In genomic region chr5:102751661-102752307, GRCm38 (mm10) we compare ENCODE assay signal across 20 mouse cellular contexts.
A peak's percentile ranks its signal among the peaks of the same experiment; 100 is the strongest.
DNase-seq lines count a peak whose midpoint lies in the region; ATAC-seq and TF ChIP-seq lines count a peak whose summit lies in the region.
"Had no signal": no experiment of that assay in that cellular context is flagged by ENCODE, and none has a peak within 500 bp of the region (broad histone marks: within the 10 kb centered on the region; RNA-seq: fewer than 3 reads in every experiment).

No protein-coding gene starts in this region.

- H3K4me1 ChIP-seq in heart, embryonic 14.5 days (ENCODE audit: control insufficient read depth in 2 of 2, insufficient read depth in 2 of 2, low read length in 2 of 2), result peaks cover 9 to 28% of the 10 kb centered on the region in 2 experiments
- peaks cover 26% of the 10 kb centered on the region for H3K4me1 ChIP-seq in stomach, embryonic 14.5 days (ENCODE audit: control insufficient read depth, insufficient read depth, low read length)
- H3K4me1 ChIP-seq in stomach, postnatal 0 days (replicated peaks; ENCODE audit: control insufficient read depth, insufficient read depth), result 0 out of 2 replicates have a peak, but pooled peaks cover 2% of the 10 kb centered on the region
- H3K4me1 ChIP-seq: liver, embryonic 13.5 days; megakaryocyte, embryonic 14.5 days had no signal

- no peak overlapping the region for H3K4me3 ChIP-seq in heart, embryonic 14.5 days (ENCODE audit: control insufficient read depth in 1 of 2, insufficient read depth in 1 of 2, low read depth in 1 of 2, low read length in 2 of 2)
- H3K4me3 ChIP-seq in stomach, embryonic 14.5 days (ENCODE audit: low read depth, low read length), result no peak overlapping the region
- H3K4me3 ChIP-seq in stomach, postnatal 0 days (ENCODE audit: low read depth, low read length), result no peak overlapping the region
- H3K4me3 ChIP-seq: embryonic facial prominence, embryonic 10.5 days; forebrain, embryonic 13.5 days; liver, embryonic 13.5 days; megakaryocyte, embryonic 14.5 days; stomach, embryonic 15.5 days had no signal

- intact Hi-C loops in heart, postnatal 25 days (cut with DNase I), result no loop called here
- intact Hi-C loops in left cerebral cortex, postnatal 25 days (cut with DNase I), result no loop called here

- 15% methylated on average over 5 of the region's 5 CpGs for WGBS in heart, embryonic 14.5 days
- 16% methylated on average over 5 of the region's 5 CpGs for WGBS in stomach, embryonic 14.5 days
- WGBS in stomach, postnatal 0 days, result 32% methylated on average over 5 of the region's 5 CpGs

- no peaks in the 10 kb centered on the region for H3K9me3 ChIP-seq in heart, embryonic 14.5 days (ENCODE audit: control insufficient read depth, low read length)
- no peaks in the 10 kb centered on the region for H3K9me3 ChIP-seq in stomach, embryonic 14.5 days (ENCODE audit: control insufficient read depth, low read depth, low read length)
- H3K9me3 ChIP-seq in stomach, postnatal 0 days (ENCODE audit: control insufficient read depth, low read length), result no peaks in the 10 kb centered on the region
- H3K9me3 ChIP-seq: embryonic facial prominence, embryonic 10.5 days; forebrain, embryonic 13.5 days; liver, embryonic 13.5 days; stomach, embryonic 15.5 days had no signal

- TF ChIP-seq CTCF in stomach, postnatal 0 days (IDR thresholded peaks at IDR 0.05; ENCODE audit: low read depth), result no peak

- H3K27ac ChIP-seq in heart, embryonic 14.5 days (replicated peaks in 1 of 2; ENCODE audit: control insufficient read depth in 1 of 2, insufficient read depth in 1 of 2, low read depth in 2 of 2, low read length in 2 of 2), result peak overlapping the region; percentile 17 to 70
- H3K27ac ChIP-seq in stomach, embryonic 14.5 days (ENCODE audit: low read length), result no peak overlapping the region
- no peak overlapping the region for H3K27ac ChIP-seq in stomach, postnatal 0 days (replicated peaks)
- H3K27ac ChIP-seq: embryonic facial prominence, embryonic 10.5 days; forebrain, embryonic 13.5 days; liver, embryonic 13.5 days; stomach, embryonic 15.5 days had no signal

- no peak for ATAC-seq in heart, embryonic 14.5 days (ENCODE audit: insufficient number of reproducible peaks, insufficient read depth, low FRiP score, low read depth)
- ATAC-seq in stomach, embryonic 14.5 days (ENCODE audit: insufficient number of reproducible peaks, insufficient read depth, low FRiP score, low read depth), result peak; percentile 58; the same call in 1 of the 2 replicates
- ATAC-seq in stomach, postnatal 0 days (ENCODE audit: low FRiP score, low TSS enrichment), result no peak
- ATAC-seq: activated CD4-positive, CD25-positive, alpha-beta regulatory T cell, adult 4 months; forebrain, embryonic 13.5 days; hindbrain, embryonic 16.5 days; lung, postnatal 0 days; midbrain, embryonic 16.5 days; Patski had no signal

- H3K27me3 ChIP-seq in heart, embryonic 14.5 days (ENCODE audit: control insufficient read depth, insufficient read depth, low read length), result no peaks in the 10 kb centered on the region
- H3K27me3 ChIP-seq in stomach, embryonic 14.5 days (ENCODE audit: control insufficient read depth, insufficient read depth, low read length), result no peaks in the 10 kb centered on the region
- no peaks in the 10 kb centered on the region for H3K27me3 ChIP-seq in stomach, postnatal 0 days (ENCODE audit: control insufficient read depth, insufficient read depth, low read length)
- H3K27me3 ChIP-seq: forebrain, embryonic 13.5 days; liver, embryonic 13.5 days; megakaryocyte, embryonic 14.5 days; Patski; stomach, embryonic 15.5 days had no signal

- no peaks in the 10 kb centered on the region for H3K36me3 ChIP-seq in heart, embryonic 14.5 days (ENCODE audit: control insufficient read depth, insufficient read depth, low read length)
- no peaks in the 10 kb centered on the region for H3K36me3 ChIP-seq in stomach, embryonic 14.5 days (ENCODE audit: control insufficient read depth, insufficient read depth, low read length)
- H3K36me3 ChIP-seq in stomach, postnatal 0 days (ENCODE audit: control insufficient read depth, insufficient read depth, low read length), result no peaks in the 10 kb centered on the region
- H3K36me3 ChIP-seq: embryonic facial prominence, embryonic 10.5 days; liver, embryonic 13.5 days; stomach, embryonic 15.5 days had no signal

- peak overlapping the region; percentile 40 for H3K4me2 ChIP-seq in heart, embryonic 14.5 days (ENCODE audit: low read length)
- no peak overlapping the region for H3K4me2 ChIP-seq in stomach, embryonic 14.5 days (replicated peaks; ENCODE audit: low read depth, low read length)
- H3K4me2 ChIP-seq in stomach, postnatal 0 days (replicated peaks; ENCODE audit: low read depth), result no peak overlapping the region
- H3K4me2 ChIP-seq: forebrain, embryonic 13.5 days; liver, embryonic 13.5 days; stomach, embryonic 15.5 days had no signal

- no peak for DNase-seq in heart, postnatal 25 days (ENCODE audit: low spot score)
- no peak for DNase-seq in stomach, postnatal 0 days (ENCODE audit: low spot score)
- peak; percentile 64 for DNase-seq in kidney, postnatal 10 days
- DNase-seq in adrenal gland, adult 18-20 months (ENCODE audit: low spot score in 2 of 2), result no peak
- no peak for DNase-seq in left cerebral cortex, postnatal 25 days (ENCODE audit: low spot score in 2 of 2)
- DNase-seq: adrenal gland, postnatal 25 days; cerebellum, adult 2 months; liver, embryonic 13.5 days; thymus, postnatal 14 days had no signal

- TF ChIP-seq EP300 in stomach, postnatal 0 days (optimal IDR thresholded peaks at IDR 0.05), result no peak

- no peak overlapping the region for H3K9ac ChIP-seq in heart, embryonic 14.5 days (ENCODE audit: low read length)
- H3K9ac ChIP-seq in stomach, embryonic 14.5 days (replicated peaks; ENCODE audit: low read depth, low read length), result no peak overlapping the region
- no peak overlapping the region for H3K9ac ChIP-seq in stomach, postnatal 0 days (ENCODE audit: low read length)
- H3K9ac ChIP-seq: forebrain, embryonic 13.5 days; liver, embryonic 13.5 days; stomach, embryonic 15.5 days had no signal

Comparison
In these comparisons a context has a peak if more than half of its experiments do, and no peak if none do; other contexts are left out.
1. H3K27ac ChIP-seq: peak in heart, embryonic 14.5 days (2 of 2); none in stomach, embryonic 14.5 days (single experiment) and stomach, postnatal 0 days (single experiment).